Mouse (Mus musculus) kidney, embryonic 14.5 days (tissue): ENCODE measurements around the gene Gm43720. TPM values are rescaled to one million over a fixed set of nuclear protein-coding genes. Genes with fewer than 3 reads are reported as not detected.

Experiments used
- polyA plus RNA-seq: library from polyadenylated mRNA; unstranded; fragments of >200 nt; fragmentation: Nextera tagmentation; extraction: Ambion mirVana; gene quantifications from 2 replicates; pipeline ENCODE4 v1.2.1, GENCODE M21; 2014

Gene Gm43720
- polyA plus RNA-seq, 1 experiment from 2014 or later = not detected

Other genes with a start within 250 kb of the Gm43720 start
- gene Smok3c, start 226.8 kb downstream of the Gm43720 start, polyA plus RNA-seq = not detected in 2 replicates
- gene Zkscan1, start 194.9 kb downstream of the Gm43720 start, polyA plus RNA-seq = 16.5 and 33.7 TPM in 2 replicates
- gene Zscan21, start 163.1 kb downstream of the Gm43720 start, polyA plus RNA-seq = 52.6 and 65.1 TPM in 2 replicates
- 13.4 and 26.1 TPM in 2 replicates for gene Zfp113, start 124.2 kb downstream of the Gm43720 start, polyA plus RNA-seq
- 253 and 294 TPM in 2 replicates for gene Cops6, start 118.9 kb downstream of the Gm43720 start, polyA plus RNA-seq
- 18.1 and 22.6 TPM in 2 replicates for gene Ap4m1, start 108.0 kb downstream of the Gm43720 start, polyA plus RNA-seq
- gene Mcm7, start 107.5 kb downstream of the Gm43720 start, polyA plus RNA-seq = 176 and 241 TPM in 2 replicates
- gene Taf6, start 92.5 kb downstream of the Gm43720 start, polyA plus RNA-seq = 80.9 and 109 TPM in 2 replicates
- gene Cnpy4, start 92.5 kb downstream of the Gm43720 start, polyA plus RNA-seq = 57.8 and 61.5 TPM in 2 replicates
- 9.7 and 10.2 TPM in 2 replicates for gene Mblac1, start 85.6 kb downstream of the Gm43720 start, polyA plus RNA-seq
- 0.07 TPM in 1 of 2 replicates, not detected in the other for gene Nxpe5, start 54.1 kb downstream of the Gm43720 start, polyA plus RNA-seq
- 47.7 and 66.4 TPM in 2 replicates for gene Lamtor4, start 24.5 kb downstream of the Gm43720 start, polyA plus RNA-seq
- gene BC037034, start 15.9 kb downstream of the Gm43720 start, polyA plus RNA-seq = 5.4 and 6.8 TPM in 2 replicates
- 2.4 and 3.3 TPM in 2 replicates for gene Gal3st4, start 7.1 kb downstream of the Gm43720 start, polyA plus RNA-seq
- 5.1 and 7.9 TPM in 2 replicates for gene Gpc2, start within 50 bp of the Gm43720 start, polyA plus RNA-seq
- gene Stag3, start 282 bp upstream of the Gm43720 start, polyA plus RNA-seq = 3.1 and 4.5 TPM in 2 replicates
- gene Pvrig, start 62.0 kb upstream of the Gm43720 start, polyA plus RNA-seq = not detected in 2 replicates
- gene Zfp157, start 161.5 kb upstream of the Gm43720 start, polyA plus RNA-seq = 39.6 and 46.8 TPM in 2 replicates